Mouse (Mus musculus) megakaryocyte, embryonic 14.5 days (primary cell): Measurements from ENCODE around the gene Myl9.
"Not testable (repeated sequence)": the region's sequence is repeated elsewhere in the genome, so short reads cannot be mapped to it uniquely, and the experiment has no call there.

Source experiments
- FLI1 ChIP-seq: IDR thresholded peaks from 2 replicates; pipeline ENCODE4 v1.6.1; 2012; ENCODE audit warnings: low read length, inconsistent platforms, mixed read lengths
- GATA1 ChIP-seq: IDR thresholded peaks from 3 replicates; pipeline ENCODE4 v1.6.1; 2012; ENCODE audit warnings: mixed read lengths, low read length, inconsistent platforms, borderline replicate concordance

- TF ChIP-seq GATA1, FLI1: not testable (repeated sequence)
Measured at GRCm38 (mm10) chr2:156786369-156786768, 11.1 kb downstream of the Myl9 start.
